Mouse (Mus musculus): ENCODE measurements at regions not wholly inside any gene's neighbourhood (a gene's known extent, or its start where the extent isn't known, plus 50 kb on each side); places are given as distances from the start of the nearest gene placed in this dataset.

DNA sequence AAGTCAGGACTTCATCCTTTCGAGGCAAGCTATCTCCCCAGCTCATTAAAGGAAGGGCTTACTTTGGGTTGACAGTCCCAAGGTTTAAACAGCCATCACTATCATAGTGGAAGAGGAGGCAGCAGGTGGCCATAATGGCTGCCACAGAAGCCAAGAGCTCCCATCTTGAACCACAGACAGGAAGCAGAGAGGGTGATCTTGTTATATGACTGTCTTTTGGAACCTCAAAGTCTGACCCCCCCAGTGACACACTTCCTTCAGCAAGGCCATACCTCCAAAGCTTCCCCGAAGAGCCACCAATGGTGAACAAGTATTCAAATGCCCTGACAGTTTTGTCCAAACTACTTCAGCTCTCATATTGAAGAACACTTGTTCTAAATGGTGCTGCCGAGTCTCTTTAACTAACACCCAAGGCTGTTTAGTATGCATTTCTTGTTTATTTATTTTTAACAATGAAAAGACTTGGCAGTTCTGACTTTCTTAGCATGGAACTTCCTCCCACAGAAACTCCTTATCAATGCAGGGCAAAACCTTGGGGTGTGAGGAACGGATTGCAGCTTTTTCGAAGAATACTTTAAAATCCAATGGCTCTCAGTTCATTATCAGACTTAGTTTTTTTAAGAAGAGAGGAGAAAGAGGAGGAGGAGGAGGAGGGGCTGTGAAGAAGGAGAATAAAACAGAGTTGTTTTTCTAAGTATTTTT lies 79.8 kb upstream of the Tnik start:
- Histone ChIP-seq H3K4me1 (ENCODE audit: control insufficient read depth in 1 of 2, insufficient read depth in 2 of 2, low read length in 2 of 2) (no peaks in the 10 kb centered on the region; a peak in 1 of 4 replicates), H3K36me3 (ENCODE audit: control insufficient read depth in 1 of 2, insufficient read depth in 2 of 2, low read length in 2 of 2) (no peaks in the 10 kb centered on the region; a peak in 1 of 4 replicates), H3K79me2 (ENCODE audit: control insufficient read depth, insufficient read depth, low read length, poor library complexity) (no peaks in the 10 kb centered on the region), H3K27me3 (ENCODE audit: control insufficient read depth in 1 of 2, insufficient read depth in 2 of 2, low read length in 2 of 2) (no peaks in the 10 kb centered on the region; a peak in 1 of 4 replicates), H3K4me3 (ENCODE audit: control insufficient read depth in 1 of 2, insufficient read depth in 1 of 2, low read depth in 2 of 2, low read length in 2 of 2) (no peak overlapping the region), H3K27ac (ENCODE audit: control insufficient read depth, low read depth, low read length) (no peak overlapping the region), H3K9ac (ENCODE audit: control insufficient read depth, low read depth, low read length, poor library complexity, severe bottlenecking) (no peak overlapping the region), H3K9me3 (replicated peaks; ENCODE audit: insufficient read depth, low read length) (no peaks in the 10 kb centered on the region)
- DNase-seq (ENCODE audit: low read depth, low spot score), result peak; percentile 30
- TF ChIP-seq GATA1 (IDR thresholded peaks at IDR 0.05; ENCODE audit: low read depth, low read length) (no peak), E2F4 (IDR thresholded peaks at IDR 0.05; ENCODE audit: borderline replicate concordance, low read depth, low read length) (no peak), RAD21 (IDR thresholded peaks at IDR 0.05; ENCODE audit: low read depth, low read length) (no peak), ZC3H11A (IDR thresholded peaks at IDR 0.05; ENCODE audit: low read depth, low read length) (no peak), SMC3 (IDR thresholded peaks at IDR 0.05; ENCODE audit: low read depth, low read length) (no peak), USF1 (IDR thresholded peaks at IDR 0.05; ENCODE audit: low read depth, low read length) (no peak), RCOR1 (IDR thresholded peaks at IDR 0.05; ENCODE audit: low read depth, low read length) (0 out of 2 replicates have a peak, but pooled peaks have one; percentile 44)

DNA sequence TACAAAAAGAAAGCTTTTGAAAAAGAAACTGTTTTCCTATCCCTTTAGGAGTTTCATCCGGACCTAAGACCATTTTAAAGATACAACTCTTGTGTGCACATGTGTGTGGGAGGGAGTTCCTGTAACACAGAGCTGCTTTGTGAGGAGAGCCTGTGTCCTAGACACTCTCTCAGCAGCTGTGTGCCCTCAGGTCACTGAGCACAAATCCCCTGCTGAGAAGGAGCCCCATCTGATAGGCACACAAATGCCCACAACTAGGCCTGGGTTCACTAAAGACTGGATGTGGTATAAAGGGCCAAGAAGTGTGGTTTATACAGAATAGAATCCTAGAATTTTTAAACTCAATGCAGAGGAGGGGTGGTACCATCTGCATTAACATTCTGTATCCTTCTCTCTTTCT lies 77.5 kb upstream of the Tnik start:
- no peak overlapping the region for H3K9ac ChIP-seq (ENCODE audit: control insufficient read depth, low read depth, low read length, poor library complexity, severe bottlenecking)
- H3K27ac ChIP-seq (ENCODE audit: control insufficient read depth, low read depth, low read length), result no peak overlapping the region
- DNase-seq (ENCODE audit: low read depth, low spot score), result no peak
- no peaks in the 10 kb centered on the region; a peak in 1 of 4 replicates for H3K27me3 ChIP-seq (ENCODE audit: control insufficient read depth in 1 of 2, insufficient read depth in 2 of 2, low read length in 2 of 2)
- no peak for TF ChIP-seq SIN3A (IDR thresholded peaks at IDR 0.05; ENCODE audit: low read length)
- TF ChIP-seq USF2 (IDR thresholded peaks at IDR 0.05; ENCODE audit: borderline replicate concordance in 1 of 2, insufficient read depth in 1 of 2, low read depth in 1 of 2, low read length in 2 of 2), result no peak
- no peaks in the 10 kb centered on the region; a peak in 1 of 4 replicates for H3K4me1 ChIP-seq (ENCODE audit: control insufficient read depth in 1 of 2, insufficient read depth in 2 of 2, low read length in 2 of 2)
- no peak overlapping the region for H3K4me3 ChIP-seq (ENCODE audit: control insufficient read depth in 1 of 2, insufficient read depth in 1 of 2, low read depth in 2 of 2, low read length in 2 of 2)
- H3K9me3 ChIP-seq (replicated peaks; ENCODE audit: insufficient read depth, low read length), result no peaks in the 10 kb centered on the region
- no peaks in the 10 kb centered on the region; a peak in 1 of 4 replicates for H3K36me3 ChIP-seq (ENCODE audit: control insufficient read depth in 1 of 2, insufficient read depth in 2 of 2, low read length in 2 of 2)
- no peaks in the 10 kb centered on the region for H3K79me2 ChIP-seq (ENCODE audit: control insufficient read depth, insufficient read depth, low read length, poor library complexity)

DNA sequence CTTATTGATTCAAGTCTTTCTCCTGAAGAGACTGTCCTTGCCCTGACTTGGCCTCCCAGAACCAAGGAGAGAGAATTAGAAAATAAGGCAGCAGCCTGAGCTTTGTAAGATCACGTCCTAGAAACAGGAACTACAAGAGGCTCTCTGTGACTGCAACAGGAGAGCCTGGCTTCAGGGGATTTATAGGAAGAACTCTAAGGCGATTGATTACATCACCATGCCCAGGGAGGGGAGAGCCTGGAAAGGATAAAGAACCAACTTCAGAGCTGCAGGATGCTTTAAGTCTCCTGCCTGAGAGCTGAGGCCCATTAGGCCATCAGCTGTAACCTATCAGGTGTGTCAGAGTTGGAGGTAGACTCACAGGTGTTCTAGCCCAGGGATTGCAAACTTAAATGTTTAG lies 77.1 kb upstream of the Tnik start:
- DNase-seq (ENCODE audit: low read depth, low spot score), result no peak
- Histone ChIP-seq H3K4me3 (ENCODE audit: control insufficient read depth in 1 of 2, insufficient read depth in 1 of 2, low read depth in 2 of 2, low read length in 2 of 2) (no peak overlapping the region), H3K9me3 (replicated peaks; ENCODE audit: insufficient read depth, low read length) (no peaks in the 10 kb centered on the region), H3K27ac (ENCODE audit: control insufficient read depth, low read depth, low read length) (no peak overlapping the region), H3K9ac (ENCODE audit: control insufficient read depth, low read depth, low read length, poor library complexity, severe bottlenecking) (no peak overlapping the region), H3K79me2 (ENCODE audit: control insufficient read depth, insufficient read depth, low read length, poor library complexity) (no peaks in the 10 kb centered on the region), H3K36me3 (ENCODE audit: control insufficient read depth in 1 of 2, insufficient read depth in 2 of 2, low read length in 2 of 2) (no peaks in the 10 kb centered on the region; a peak in 1 of 4 replicates), H3K4me1 (ENCODE audit: control insufficient read depth in 1 of 2, insufficient read depth in 2 of 2, low read length in 2 of 2) (no peaks in the 10 kb centered on the region; a peak in 1 of 4 replicates), H3K27me3 (ENCODE audit: control insufficient read depth in 1 of 2, insufficient read depth in 2 of 2, low read length in 2 of 2) (no peaks in the 10 kb centered on the region; a peak in 1 of 4 replicates)
- TF ChIP-seq CHD1 (IDR thresholded peaks at IDR 0.05; ENCODE audit: low read depth, low read length) (no peak), MAZ (IDR thresholded peaks at IDR 0.05; ENCODE audit: low read depth, low read length) (no peak), MAFK (IDR thresholded peaks at IDR 0.05; ENCODE audit: borderline replicate concordance, low read depth, low read length) (no peak)

Measured in MEL (cell line).